Mouse (Mus musculus) retina, adult 2 months (tissue): ENCODE results near the gene Ass1.

Experiments used
- DNase-seq: peaks from one replicate; pipeline ENCODE4 v3.0.0-alpha.2; 2012; ENCODE audit warnings: low read depth, low spot score

Ass1 gene

DNA sequence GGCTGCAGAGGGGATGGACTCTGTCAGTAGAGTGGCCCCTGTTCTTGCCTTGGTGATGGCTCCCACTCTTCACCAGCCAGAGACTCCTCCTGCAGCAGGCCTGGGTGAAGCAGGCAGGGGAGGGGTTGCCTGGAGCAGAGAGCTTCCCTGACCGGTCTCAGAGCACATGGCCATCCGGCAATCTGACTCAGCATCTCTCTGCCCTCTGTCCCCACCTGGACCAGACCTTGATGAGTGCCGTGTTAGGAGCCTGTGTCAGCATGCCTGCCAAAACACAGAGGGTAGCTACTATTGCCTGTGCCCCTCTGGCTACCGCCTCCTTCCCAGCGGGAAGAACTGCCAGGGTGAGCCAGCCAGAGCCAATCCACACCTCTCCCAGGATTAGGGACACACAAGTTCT is 11.5 kb upstream of the Ass1 start:
- no peak for DNase-seq

GRCm38 (mm10) chr2:31458989-31459936 is 10.7 kb upstream of the Ass1 start:
- no peak for DNase-seq

GRCm38 (mm10) chr2:31460025-31460571 is 9.9 kb upstream of the Ass1 start:
- no peak for DNase-seq

DNA sequence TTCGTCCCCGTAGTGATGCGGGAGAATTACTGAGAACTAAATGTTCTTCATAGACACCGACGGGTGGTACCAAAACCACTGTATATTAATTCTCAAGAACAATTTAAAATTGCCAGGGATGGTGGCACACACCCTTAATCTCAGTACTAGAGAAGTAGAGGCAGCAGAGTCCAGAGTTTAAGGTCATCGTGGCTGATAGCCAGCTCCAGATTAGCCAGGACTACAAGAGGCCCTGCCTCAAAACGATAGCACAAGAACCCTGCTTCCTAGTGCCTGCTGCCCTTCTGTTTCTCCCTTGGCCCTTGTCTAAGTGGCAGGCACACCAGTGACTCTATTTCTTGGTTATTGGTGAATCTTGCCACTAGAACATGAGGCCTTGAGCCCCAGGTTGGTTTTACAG is 9.1 kb upstream of the Ass1 start:
- no peak for DNase-seq

DNA sequence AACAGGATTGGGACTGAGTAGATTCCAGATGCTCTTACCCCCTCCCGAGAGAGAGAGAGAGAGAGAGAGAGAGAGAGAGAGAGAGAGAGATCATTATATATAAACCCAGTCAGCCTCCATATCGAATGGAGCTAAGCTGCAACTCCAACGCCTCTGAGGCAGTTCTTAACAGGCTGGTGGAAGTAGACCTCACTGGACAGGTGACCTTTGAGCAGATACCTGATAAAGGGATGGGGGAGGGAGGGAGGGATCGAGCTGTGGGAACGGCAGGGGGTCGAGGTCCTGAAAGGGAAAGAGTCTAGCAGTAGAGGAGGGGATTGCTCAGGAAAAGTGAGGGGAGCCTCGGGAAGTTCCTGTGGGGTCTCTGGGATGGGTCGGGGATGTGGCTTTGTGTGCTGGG is 8.0 kb upstream of the Ass1 start:
- no peak for DNase-seq

DNA sequence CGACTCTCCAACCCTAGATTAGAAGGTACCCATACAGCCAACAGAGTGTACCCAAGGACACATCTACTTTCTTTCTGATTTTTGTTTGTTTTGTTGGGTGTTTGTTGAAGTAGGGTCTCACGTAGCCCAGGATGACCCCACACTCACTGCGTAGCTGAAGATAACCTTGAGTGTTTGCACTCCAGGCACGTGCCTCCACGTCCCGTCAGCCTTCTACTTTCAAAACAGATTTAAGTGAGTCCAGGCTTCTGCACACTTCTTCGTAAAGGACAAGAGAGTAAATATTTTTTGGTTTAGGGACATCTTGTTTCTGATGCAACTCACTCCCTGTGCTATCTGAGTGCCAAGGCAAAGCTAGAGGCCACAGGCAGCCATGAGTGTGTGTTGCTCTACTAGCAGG is 6.8 kb upstream of the Ass1 start:
- no peak for DNase-seq

- DNase-seq = no peak
Measured at GRCm38 (mm10) chr2:31463696-31464528, 6.1 kb upstream of the Ass1 start.

DNA sequence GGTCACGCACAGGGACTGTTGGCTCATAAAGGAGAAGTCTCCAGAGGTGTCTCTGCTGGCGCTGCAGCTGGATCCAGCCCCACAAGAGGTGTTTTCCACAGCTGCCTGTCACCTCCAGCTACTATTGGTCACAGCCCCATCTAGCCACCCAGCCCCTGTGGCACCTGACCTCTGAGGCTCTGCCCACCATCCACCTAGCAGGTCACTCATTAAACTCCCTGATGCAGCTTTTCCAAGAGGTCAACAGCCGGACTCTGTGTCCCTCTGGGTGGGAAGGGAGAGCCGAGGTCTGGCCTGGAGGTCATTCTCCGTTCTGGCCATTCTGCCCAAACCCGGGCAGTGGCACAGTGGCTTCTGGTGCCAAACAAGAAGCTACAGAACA is 5.5 kb upstream of the Ass1 start:
- no peak for DNase-seq

DNA sequence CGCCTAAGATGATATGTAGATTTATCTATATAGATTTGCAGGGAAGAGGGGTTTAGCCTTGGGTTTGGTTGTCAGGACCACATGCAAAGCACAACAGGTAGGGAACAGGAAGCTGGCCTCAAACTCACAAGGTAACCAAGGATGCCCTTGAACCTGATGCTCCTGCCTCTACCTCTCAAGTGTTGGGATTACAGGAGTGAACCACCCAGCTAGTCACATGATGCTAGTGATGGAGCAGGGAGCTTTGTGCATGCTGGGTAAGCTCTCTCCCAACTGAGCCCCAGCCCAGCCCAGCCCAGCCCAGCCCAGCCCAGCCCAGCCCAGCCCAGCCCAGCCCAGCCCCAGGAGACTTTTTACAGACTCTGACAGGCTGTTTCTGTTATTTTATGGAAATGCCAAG is 2.5 kb upstream of the Ass1 start:
- no peak for DNase-seq

GRCm38 (mm10) chr2:31468857-31469256 is 1.1 kb upstream of the Ass1 start:
- DNase-seq = no peak

- DNase-seq = no peak
Measured at GRCm38 (mm10) chr2:31469480-31469879, 527 bp upstream of the Ass1 start.

DNA sequence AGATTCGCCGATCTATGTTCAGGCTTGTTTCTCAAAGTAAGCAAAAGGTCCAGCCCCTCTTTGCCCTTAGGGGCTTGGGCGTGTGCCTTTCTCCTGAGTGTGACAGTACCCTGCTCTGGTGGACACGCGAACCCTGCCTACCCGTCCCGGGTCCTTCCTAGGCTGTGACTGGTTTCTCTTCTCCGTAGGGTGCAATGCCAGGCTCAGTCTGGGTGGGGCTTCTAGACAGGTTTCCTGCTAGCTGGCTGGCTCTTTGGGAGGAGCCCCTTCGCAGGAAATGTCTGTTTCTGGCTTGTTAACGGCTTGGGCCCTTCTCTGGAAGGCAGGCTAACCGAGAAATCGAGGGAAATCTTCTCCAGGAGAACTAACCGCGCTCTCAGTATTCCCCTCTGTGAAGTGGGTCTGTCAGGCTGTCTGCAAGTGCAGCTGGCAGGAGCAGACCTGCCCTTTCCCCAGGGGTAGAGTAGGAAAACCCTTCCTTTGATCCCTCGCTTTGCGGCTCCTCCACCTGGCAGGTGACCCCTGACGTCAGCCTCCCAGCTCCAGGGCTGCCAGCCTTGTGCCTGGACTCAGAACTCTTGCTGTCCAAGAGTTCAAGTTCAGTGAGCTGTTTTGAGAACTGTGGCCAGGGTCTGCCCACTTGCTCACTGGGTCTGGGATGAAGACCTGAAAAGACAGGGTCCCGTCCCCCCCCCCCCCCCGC is 827 bp downstream of the Ass1 start:
- no peak for DNase-seq

DNA sequence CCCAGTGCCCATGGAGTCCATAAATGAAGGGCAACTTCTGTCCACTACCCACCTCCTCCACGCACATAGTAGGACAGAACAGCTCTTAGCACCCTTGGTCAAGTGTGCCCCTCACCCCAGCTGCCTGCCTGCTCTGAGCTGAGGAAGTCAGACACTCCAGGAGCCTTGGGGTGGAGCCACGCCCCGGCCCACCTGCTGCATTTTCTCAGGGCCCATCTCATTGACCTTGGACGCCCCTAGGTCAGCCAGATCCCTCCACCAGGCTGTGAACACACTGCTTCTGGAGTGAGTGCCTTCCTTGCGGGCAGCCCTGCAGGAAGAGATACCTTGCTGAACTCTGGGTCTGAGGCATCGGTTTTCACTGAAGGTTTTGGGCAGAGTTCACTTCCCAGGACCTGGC is 1.6 kb downstream of the Ass1 start:
- DNase-seq = no peak

DNA sequence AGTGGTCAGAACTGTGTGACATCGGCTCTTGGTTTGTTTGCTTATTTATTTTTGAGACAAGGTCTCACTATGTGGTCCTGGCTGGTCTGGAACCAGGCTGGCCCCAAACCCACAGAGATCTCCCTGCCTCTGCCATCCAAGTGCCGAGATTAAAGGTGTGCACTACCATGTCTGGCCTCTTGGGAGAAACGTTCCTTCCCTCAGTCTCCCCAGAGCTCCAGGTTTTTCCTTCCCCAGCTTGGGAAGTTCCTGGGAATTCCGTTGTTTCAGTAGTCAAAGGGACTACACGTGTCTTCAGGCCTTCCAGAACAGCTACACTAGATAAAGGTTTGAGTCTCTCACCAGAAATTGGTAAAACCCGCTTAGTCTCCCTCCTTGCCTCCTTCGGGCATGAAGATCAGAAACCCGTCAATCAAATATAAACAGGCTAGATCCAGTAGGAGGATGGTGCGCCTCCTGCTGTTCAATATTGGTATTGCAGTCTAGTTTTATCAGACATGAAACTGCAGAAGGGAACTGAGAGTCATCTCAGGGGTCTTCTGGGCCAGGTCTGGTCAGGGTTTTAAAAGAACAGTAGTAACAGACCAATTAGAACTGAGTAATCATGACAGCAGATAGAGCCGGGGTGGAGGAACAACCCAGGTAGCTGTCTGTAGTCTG is 2.5 kb downstream of the Ass1 start:
- DNase-seq = no peak

DNA sequence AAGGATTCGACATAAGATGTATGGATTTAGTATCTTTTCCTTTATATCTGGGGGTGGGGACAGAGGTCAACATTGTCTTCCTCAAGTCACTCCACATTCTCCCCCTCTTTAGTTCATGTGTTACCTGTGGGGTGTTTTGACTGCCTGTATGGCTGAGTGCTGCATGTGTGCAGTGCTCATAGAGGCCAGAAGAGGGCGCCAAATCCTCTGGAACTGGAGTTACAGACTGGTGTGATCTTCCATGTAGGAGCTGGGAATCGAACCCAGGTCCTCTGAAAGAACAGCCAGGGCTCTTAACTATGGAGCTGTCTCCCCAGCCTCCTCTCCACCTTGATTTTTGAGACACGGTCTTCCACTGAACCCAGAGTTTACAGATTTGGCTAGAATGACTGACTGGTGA is 3.9 kb downstream of the Ass1 start:
- no peak for DNase-seq

GRCm38 (mm10) chr2:31474686-31475085 is 4.7 kb downstream of the Ass1 start:
- DNase-seq = no peak

GRCm38 (mm10) chr2:31476107-31476820 is 6.3 kb downstream of the Ass1 start:
- no peak for DNase-seq

GRCm38 (mm10) chr2:31477234-31478161 is 7.5 kb downstream of the Ass1 start:
- no peak for DNase-seq

GRCm38 (mm10) chr2:31482914-31483575 is 13.0 kb downstream of the Ass1 start:
- peak; percentile 76 for DNase-seq
